Mouse (Mus musculus) natural killer cell, adult 2 months (primary cell): ENCODE data around the gene Jazf1.

ENCODE experiments used
- DNase-seq, 2 experiments: peaks; one replicate each; pipeline ENCODE4 v3.0.0; 2022; ENCODE audit warnings: low spot score in 2 of 2

Jazf1 gene

DNA sequence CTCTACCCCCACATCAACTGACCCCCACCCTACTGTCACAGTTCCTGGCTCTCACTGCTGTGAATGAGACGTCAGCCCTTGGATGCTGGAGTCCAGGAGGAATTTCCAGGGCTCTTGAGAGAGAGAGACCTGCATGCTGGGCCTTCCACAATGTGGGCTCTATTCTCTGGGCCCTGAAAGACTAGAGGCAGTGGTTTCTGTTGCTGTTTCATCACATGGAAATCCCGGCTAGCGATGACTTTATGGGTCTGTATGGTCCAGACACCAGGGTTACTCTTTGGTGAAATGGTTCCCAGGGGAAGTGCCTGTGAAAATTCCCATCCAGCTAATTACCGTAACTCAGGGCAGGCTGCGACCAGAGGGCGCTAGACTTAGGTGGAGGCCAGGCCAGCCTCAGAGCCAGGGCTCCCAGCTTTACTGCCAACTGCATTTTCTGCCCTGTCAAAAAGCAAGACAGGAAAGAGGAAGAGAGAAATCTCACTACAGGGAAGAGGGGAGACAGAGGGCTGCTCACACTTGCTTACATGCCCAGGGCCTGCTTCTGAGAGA, 271.1 kb downstream of the Jazf1 start:
- DNase-seq: no peak

DNA sequence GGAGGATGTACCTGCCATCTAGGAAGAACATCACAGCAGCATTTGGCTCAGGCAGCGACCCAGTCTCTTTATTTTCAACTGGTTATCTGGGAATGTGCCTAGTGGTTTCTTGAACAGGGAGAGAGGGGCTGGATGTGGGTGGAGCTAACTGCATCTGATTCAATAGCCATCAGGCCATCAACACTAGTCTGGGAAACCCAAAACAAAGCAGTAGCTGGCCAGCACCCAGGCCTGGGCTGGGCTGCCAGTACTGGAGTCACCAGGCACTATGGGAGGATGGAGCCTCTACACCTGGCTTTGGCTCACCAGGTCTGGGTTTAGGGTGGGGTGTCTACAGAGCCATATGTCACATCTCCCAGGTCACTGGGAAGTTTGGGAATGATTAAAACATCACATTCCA, 271.7 kb downstream of the Jazf1 start:
- DNase-seq: no peak

DNA sequence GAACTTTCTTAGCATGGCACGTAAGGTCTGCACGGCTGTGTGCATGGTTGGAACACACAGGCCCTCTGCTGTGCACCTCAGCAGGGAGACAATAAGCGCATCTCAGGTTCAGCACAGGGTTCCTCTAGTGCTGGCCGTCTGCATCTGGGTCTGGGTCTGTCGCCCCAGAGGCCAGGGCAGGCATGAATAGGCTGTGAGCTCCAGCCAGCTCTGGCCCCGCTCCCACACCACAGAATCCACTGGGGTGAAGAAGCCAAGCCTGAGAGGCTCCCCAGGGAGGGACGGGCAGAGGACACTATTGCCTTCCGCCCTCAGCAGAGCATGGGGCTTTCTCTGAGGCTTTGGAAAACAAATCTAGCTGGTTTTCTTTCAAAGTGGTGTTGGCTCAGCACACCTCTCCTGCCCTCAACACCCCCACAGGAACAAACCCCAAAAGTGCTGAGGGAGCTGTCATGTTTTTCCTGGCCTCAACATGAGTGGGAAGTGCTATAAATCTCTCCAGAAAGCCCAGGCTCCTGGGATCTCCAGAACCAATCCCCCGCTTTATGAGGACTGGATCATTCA, 272.3 kb downstream of the Jazf1 start:
- no peak for DNase-seq

DNA sequence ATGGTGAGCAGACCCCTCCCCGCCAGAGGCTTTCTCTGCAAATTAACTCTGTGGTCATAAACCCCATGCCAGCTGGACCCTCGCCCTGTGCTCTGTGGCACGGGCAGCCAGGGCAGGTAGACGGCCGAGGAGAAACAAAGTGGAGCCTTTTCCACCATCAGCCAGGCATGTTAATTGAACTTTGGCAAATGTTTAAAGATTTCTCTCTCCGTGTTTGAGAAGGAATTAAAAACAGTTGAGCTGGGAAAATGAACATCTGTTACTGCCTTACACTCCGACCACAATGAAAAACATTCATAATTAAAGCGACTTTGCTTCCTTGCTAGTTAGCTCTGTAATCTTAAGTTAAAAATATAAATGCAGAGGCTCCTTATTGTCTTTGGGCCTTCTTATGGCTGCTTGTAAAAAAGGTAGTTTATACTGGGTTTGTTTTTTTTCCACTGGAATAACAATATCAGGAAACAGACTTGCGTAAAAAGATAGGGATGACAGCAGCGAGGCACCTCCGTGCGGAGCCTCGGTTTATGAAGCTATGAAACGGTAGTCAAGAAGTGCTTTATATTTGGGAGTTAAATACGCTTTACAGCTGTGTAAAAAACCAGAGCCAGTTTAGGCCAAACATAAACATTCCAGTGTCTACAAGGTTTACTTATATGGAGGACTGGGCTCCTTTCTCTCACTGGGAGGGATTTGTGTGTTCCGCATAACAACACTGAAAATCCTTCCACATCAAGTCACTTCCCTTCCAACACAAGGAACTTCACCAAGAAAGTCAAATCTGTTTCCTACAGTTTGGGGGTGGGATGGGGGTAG, 273.2 kb downstream of the Jazf1 start:
- DNase-seq: no peak

DNA sequence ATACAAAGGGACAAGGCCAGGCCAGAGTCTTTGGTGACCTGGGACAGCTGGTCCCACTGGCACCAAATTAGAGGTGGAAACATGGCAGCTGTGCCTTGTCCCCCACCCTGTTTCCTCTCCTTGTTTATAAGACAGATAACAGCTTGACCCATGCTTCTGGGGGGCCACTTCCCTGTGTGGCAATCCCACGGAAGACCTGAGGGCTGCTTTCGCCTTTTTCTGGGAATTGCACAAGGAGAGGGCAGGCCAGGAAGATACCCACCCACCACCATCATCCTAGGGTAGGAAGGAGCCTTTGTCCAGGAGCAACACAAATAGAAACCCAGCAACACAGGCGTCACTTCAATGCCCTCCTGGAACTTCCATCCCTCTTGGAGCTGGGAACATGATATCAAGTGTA, 276.0 kb downstream of the Jazf1 start:
- DNase-seq: no peak

DNA sequence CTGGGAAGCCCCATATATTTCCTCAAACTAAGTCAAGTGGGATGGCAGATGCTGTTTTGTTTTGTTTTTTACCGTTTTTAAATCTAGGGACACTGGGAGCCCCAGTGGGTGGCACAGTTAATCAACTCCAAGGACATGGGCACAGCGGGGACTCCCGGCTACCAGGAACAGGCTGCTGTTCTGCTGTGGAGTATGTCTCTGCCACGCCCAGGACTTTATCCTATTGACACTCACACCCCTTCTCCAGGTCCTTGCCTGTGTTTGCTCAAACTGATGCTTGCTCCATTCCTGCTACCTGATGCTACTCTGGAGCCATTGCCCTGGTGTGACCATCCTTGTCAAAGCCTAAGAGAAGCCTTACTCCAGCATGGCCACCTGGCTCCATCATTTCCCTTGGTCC, 277.6 kb downstream of the Jazf1 start:
- DNase-seq: no peak

DNA sequence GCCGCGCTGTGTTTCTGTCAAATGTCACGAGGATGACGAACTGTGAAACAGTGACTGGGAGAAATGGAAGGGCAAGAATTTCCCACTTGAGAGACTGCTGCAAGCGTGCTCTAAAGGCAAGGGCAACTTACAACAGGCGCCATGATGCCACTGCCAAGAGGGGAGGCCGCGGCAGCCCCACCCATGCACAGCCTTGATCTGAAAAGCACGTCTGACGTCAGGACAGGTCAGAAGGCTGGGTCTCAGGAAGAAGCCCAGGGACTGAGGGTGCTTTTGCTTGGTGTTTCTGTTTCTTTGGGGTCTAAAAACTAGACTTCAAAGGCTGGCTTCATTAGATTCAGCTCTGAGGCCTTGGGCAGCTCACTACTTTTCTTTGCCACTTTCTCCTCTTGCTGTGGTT, 278.1 kb downstream of the Jazf1 start:
- no peak for DNase-seq

DNA sequence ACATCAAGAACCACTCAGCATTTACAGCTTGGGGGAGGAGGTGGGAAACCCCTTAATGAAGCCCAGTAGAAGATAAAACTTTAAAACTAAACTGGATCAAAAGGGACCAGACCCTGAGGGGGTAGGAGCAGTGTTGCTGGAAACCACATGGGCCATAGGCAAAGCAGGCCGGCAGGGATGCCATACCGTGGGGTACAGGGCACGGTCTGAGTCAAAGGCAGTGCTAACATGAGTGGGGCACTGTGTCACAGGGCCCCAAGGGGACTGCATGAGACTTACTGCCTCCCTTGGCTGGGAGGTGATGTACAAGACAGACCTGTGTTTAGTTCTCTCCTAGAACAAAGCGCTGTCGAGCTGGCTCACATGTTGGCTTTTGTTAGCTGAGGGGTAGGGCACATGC, 288.9 kb downstream of the Jazf1 start:
- DNase-seq: no peak

DNA sequence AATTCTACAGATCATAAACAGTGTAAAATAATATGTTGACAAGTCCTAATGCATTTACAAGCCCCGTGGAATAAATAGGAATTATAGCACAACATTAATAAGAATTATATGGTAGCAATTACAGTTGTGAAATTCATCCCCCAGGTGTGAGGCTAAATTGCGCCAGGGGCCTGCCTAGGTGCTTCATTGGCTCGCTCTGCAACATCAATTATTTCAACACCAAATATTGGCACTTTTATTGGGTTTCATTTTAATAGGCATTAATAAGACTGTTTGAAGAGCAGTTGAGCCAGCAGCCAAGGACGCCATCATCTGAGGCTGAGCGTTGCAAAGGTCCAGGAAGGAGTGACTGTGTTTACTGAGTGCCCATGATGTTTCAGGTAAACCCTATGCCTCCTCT, 289.9 kb downstream of the Jazf1 start:
- DNase-seq: no peak

DNA sequence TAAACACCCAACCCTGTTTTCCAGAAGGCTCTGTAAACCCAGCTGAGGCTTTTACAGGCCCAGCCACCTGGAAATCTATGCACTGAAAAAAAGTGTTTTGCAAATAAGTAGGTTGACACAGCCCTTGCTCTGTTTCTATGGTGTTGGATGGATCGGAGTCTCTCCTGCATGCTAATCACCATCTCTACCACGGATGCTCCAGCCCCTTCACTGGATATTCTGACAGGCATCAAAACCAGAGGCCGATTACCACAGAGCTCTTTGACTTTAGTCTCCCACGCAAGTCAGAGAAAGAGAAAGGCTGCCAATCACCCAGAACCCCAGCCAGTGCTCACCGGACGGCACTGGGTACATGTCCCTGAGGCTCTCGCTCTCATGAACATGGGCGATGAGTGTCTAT, 291.4 kb downstream of the Jazf1 start:
- no peak for DNase-seq

DNA sequence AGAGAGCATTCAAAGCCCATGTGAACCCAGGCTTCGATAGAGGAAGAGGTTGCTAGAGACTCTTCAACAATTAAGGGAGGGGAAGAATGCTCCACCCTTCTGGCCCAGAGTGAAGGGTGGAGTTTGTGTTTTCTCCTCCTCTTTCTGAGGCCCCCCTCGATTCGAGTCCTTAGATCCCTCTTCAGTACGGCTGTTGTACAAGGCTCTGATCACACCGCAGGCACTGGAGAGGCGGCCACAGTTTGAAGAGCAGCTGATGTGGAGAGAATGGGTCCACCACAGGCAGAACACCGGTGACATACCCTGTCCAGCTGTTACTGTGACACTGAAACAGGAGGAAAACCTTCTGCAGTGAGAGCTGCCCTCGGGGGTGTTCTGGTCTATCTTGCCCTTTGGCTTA, 292.5 kb downstream of the Jazf1 start:
- DNase-seq: no peak

DNA sequence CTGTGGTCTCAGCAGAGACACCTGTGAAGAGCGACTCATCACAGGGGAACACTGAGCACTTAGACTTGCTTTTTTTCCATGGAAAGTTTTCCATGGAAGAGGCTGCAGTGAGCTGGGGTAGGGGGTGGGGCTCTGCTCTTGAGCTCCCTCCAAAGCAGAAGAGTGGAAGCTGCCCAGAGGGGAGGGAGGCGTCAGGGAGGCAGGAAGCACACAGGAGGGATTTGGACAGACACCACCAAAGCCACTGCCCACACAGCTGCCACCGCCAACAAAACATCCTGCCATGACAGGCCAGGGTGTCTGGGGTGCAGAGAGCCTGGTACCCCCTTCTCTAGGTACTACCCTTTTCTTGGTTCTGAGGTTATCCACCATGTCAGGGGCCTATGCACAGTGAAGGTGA, 293.1 kb downstream of the Jazf1 start:
- no peak for DNase-seq

DNA sequence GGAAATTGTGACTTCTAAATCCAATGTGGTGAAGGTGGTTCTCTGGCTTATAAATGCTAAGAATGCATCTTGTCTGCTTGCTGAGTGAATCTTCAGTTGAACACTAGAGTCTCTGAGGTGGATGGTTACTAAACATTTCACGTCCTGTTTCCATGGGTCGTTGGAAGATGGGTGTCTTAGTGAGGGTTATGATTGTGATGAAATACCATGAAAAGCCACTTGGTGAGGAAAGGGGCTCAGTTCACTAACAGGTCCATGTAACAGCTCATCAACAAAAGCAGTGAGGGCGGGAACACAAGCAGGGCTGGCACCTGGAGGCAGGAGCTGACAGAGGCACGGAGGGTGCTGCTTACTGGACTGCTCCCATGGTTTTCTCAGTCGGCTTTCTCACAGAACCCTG, 295.3 kb downstream of the Jazf1 start:
- no peak for DNase-seq

DNA sequence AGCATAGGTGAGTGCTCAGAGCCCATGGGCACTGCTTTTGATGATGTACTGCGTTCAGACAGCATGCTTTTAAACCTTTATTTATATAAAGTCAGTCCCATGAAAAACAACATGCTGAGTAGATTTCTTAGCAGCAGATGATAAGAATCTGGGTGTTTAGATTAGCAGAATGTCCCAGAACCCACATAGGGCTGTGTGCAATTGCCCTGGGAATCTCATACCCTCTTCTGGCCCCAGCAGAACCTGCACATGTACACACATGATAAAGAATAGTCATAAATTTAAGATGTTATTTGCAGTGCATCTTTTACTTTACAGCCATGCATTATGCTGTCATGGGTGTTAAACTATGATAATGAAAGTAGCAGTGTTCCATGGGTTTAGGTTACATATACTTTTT, 297.6 kb downstream of the Jazf1 start:
- no peak for DNase-seq

DNA sequence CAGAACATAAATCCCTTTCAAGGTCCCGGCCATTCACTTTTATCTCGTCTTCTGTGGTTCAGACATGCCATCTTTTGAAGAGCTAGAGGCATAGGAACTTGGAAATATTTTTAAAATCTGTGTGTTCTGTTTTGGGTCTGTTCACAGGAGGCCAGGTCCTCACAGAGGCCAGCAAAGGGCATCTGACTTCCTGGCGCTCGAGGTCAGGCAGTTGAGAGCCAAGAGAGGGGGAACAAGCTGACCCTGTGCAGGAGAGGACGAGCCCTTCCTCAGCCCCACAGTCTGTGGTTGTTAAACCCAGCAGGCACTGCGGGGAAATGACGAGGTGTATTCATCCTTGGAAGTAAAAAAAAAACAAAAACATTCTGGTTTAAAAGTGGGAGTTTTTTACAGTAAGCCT, 303.2 kb downstream of the Jazf1 start:
- no peak for DNase-seq

DNA sequence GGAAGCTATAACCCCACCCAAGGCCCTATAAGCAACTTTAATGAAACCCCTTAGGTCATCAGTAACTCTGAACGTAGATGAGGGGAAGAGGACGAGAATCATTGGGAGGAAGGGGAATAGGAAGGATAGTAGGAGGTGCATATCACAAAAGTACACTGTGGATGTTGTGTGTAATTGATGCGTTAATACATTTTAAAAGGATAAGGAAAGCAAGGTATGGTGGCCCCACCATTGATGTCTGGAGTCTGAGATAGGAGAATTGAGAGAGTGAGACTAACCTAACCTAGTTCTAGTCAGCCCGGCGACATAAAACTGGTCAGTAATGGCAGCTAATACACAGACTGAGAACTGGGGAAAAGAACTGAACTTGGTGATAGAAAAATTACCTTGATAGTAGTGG, 315.6 kb downstream of the Jazf1 start:
- no peak for DNase-seq

DNA sequence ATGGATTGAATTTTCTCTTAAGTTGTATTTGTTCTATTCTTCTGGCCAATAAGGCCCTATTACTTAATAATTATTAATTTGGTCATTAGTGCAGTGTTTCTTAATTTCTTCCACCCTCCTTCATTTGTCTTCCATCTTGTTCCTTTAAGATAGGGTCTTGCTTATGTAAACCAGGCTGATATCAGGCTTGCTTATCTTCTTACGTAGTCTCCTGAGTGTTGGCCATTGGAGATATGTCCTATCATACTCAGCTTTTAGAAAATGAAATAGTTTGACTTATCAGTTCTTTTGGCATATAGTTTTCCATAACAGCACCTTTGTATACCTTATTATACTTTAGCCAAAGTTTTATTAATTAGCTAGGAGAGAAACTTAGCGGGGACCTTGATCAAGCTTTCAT, 333.8 kb downstream of the Jazf1 start:
- no peak for DNase-seq

DNA sequence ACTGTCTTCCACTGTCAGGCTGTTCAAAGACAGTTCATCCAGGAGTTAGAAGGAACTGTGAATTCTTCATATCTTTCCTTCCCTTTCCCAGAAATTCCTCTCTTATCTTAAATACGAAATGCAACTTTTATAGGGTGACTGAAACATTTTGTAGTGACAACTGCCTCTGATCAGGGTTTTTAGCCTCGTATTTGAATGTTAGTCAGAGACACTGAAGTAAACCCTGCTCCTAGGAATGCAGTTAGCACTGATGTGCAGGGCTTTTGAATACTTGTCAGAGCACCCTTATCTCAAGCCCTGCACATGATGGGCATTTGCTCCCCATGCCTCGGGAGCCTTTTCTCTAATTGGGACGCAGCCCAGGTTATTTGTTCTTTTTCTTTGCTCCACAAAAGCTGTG, 338.1 kb downstream of the Jazf1 start:
- DNase-seq: no peak

DNA sequence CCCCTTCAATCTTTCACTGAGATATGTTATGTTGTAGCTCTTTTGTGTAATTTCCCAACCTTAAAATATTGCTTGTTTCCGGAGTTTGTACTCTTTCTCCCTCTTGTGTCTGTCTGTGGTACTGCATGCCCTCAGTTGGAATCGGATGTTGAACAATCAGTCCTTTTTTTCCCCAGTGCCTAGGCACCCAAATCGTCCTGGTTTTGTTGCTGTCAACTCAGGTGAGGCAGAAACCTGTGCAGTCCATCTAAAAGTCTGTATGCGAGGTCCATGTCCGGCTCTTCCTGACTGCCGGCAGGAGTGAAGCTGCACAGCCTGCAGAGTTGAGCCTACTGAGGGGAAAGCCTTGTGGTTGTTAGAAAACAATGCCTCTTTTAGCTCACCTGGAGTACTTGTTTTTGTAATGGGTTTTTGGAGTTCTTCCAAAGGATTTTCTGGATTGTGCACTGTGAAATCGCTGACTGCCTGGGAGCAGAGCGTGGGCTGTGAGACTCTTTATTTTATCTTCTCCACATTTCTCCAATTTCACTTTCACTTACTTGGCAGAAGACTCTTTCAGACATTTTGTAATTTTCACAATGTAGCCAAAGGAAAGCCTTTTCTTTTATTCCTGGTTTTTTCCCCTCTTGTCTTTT, 343.5 kb downstream of the Jazf1 start:
- peak; percentile 53 to 67 for DNase-seq
